Mouse (Mus musculus): ENCODE measurements at regions not wholly inside any gene's neighbourhood (a gene's known extent, or its start where the extent isn't known, plus 50 kb on each side); places are given as distances from the start of the nearest gene placed in this dataset.

GRCm38 (mm10) chr14:54104243-54104642, 149.7 kb downstream of the Dad1 start:
- Histone ChIP-seq H3K36me3 (replicated peaks; ENCODE audit: control insufficient read depth, insufficient read depth, low read length) (no peaks in the 10 kb centered on the region), H3K9ac (replicated peaks; ENCODE audit: low read depth, low read length) (no peak overlapping the region), H3K27ac (ENCODE audit: low read depth) (no peak overlapping the region), H3K4me1 (ENCODE audit: control insufficient read depth, insufficient read depth) (peaks cover 12% of the 10 kb centered on the region), H3K4me3 (ENCODE audit: low read depth, low read length) (no peak overlapping the region), H3K9me3 (replicated peaks; ENCODE audit: control insufficient read depth, low read length) (no peaks in the 10 kb centered on the region), H3K27me3 (ENCODE audit: control insufficient read depth, insufficient read depth, low read length) (no peaks in the 10 kb centered on the region), H3K4me2 (ENCODE audit: low read depth, low read length) (no peak overlapping the region)
- WGBS: 46% methylated on average over 6 of the region's 6 CpGs
- ATAC-seq (ENCODE audit: insufficient read depth, low read depth): no peak
- TF ChIP-seq CTCF (IDR thresholded peaks at IDR 0.05; ENCODE audit: low read depth): no peak
- TF ChIP-seq EP300 (IDR thresholded peaks at IDR 0.05; ENCODE audit: low read depth): no peak
- DNase-seq (ENCODE audit: low spot score): no peak

- Histone ChIP-seq H3K36me3 (replicated peaks; ENCODE audit: control insufficient read depth, insufficient read depth, low read length) (no peaks in the 10 kb centered on the region), H3K4me3 (ENCODE audit: low read depth, low read length) (no peak overlapping the region), H3K9me3 (replicated peaks; ENCODE audit: control insufficient read depth, low read length) (no peaks in the 10 kb centered on the region), H3K9ac (replicated peaks; ENCODE audit: low read depth, low read length) (no peak overlapping the region), H3K4me1 (ENCODE audit: control insufficient read depth, insufficient read depth) (peaks cover 6% of the 10 kb centered on the region), H3K4me2 (ENCODE audit: low read depth, low read length) (no peak overlapping the region), H3K27me3 (ENCODE audit: control insufficient read depth, insufficient read depth, low read length) (no peaks in the 10 kb centered on the region), H3K27ac (ENCODE audit: low read depth) (no peak overlapping the region)
- WGBS: 87% methylated on average over 5 of the region's 5 CpGs
- no peak for ATAC-seq (ENCODE audit: insufficient read depth, low read depth)
- no peak for DNase-seq (ENCODE audit: low spot score)
- no peak for TF ChIP-seq EP300 (IDR thresholded peaks at IDR 0.05; ENCODE audit: low read depth)
- TF ChIP-seq CTCF (IDR thresholded peaks at IDR 0.05; ENCODE audit: low read depth): no peak
Observed at GRCm38 (mm10) chr14:54103541-54103940, 150.4 kb downstream of the Dad1 start.

- Histone ChIP-seq H3K4me1 (ENCODE audit: control insufficient read depth, insufficient read depth) (peaks cover 6% of the 10 kb centered on the region; the same call in 1 of the 2 replicates), H3K4me3 (ENCODE audit: low read depth, low read length) (no peak overlapping the region), H3K27me3 (ENCODE audit: control insufficient read depth, insufficient read depth, low read length) (no peaks in the 10 kb centered on the region), H3K27ac (ENCODE audit: low read depth) (no peak overlapping the region), H3K9ac (replicated peaks; ENCODE audit: low read depth, low read length) (no peak overlapping the region), H3K9me3 (replicated peaks; ENCODE audit: control insufficient read depth, low read length) (no peaks in the 10 kb centered on the region), H3K4me2 (ENCODE audit: low read depth, low read length) (no peak overlapping the region), H3K36me3 (replicated peaks; ENCODE audit: control insufficient read depth, insufficient read depth, low read length) (no peaks in the 10 kb centered on the region)
- WGBS: 66% methylated on average over 3 of the region's 3 CpGs
- DNase-seq (ENCODE audit: low spot score) (no peak), ATAC-seq (ENCODE audit: insufficient read depth, low read depth) (no peak)
- TF ChIP-seq EP300 (IDR thresholded peaks at IDR 0.05; ENCODE audit: low read depth) (no peak), CTCF (IDR thresholded peaks at IDR 0.05; ENCODE audit: low read depth) (no peak)
Observed at GRCm38 (mm10) chr14:54103115-54103514, 150.8 kb downstream of the Dad1 start.

GRCm38 (mm10) chr14:54101775-54102174, 152.1 kb downstream of the Dad1 start:
- 41% methylated on average over 3 of the region's 3 CpGs for WGBS
- Histone ChIP-seq H3K9me3 (replicated peaks; ENCODE audit: control insufficient read depth, low read length) (no peaks in the 10 kb centered on the region), H3K27ac (ENCODE audit: low read depth) (no peak overlapping the region), H3K9ac (replicated peaks; ENCODE audit: low read depth, low read length) (no peak overlapping the region), H3K27me3 (ENCODE audit: control insufficient read depth, insufficient read depth, low read length) (no peaks in the 10 kb centered on the region), H3K4me2 (ENCODE audit: low read depth, low read length) (no peak overlapping the region), H3K4me1 (ENCODE audit: control insufficient read depth, insufficient read depth) (peaks cover 14% of the 10 kb centered on the region; the same call in 1 of the 2 replicates), H3K36me3 (replicated peaks; ENCODE audit: control insufficient read depth, insufficient read depth, low read length) (no peaks in the 10 kb centered on the region), H3K4me3 (ENCODE audit: low read depth, low read length) (no peak overlapping the region)
- DNase-seq (ENCODE audit: low spot score) (no peak), ATAC-seq (ENCODE audit: insufficient read depth, low read depth) (no peak)
- TF ChIP-seq EP300 (IDR thresholded peaks at IDR 0.05; ENCODE audit: low read depth) (no peak), CTCF (IDR thresholded peaks at IDR 0.05; ENCODE audit: low read depth) (no peak)

GRCm38 (mm10) chr14:54099360-54099759, 154.5 kb downstream of the Dad1 start:
- Histone ChIP-seq H3K9me3 (replicated peaks; ENCODE audit: control insufficient read depth, low read length) (no peaks in the 10 kb centered on the region), H3K36me3 (replicated peaks; ENCODE audit: control insufficient read depth, insufficient read depth, low read length) (no peaks in the 10 kb centered on the region), H3K4me2 (ENCODE audit: low read depth, low read length) (no peak overlapping the region), H3K27ac (ENCODE audit: low read depth) (no peak overlapping the region), H3K4me3 (ENCODE audit: low read depth, low read length) (no peak overlapping the region), H3K9ac (replicated peaks; ENCODE audit: low read depth, low read length) (no peak overlapping the region), H3K4me1 (ENCODE audit: control insufficient read depth, insufficient read depth) (peaks cover 14% of the 10 kb centered on the region; the same call in 1 of the 2 replicates), H3K27me3 (ENCODE audit: control insufficient read depth, insufficient read depth, low read length) (no peaks in the 10 kb centered on the region)
- whole genome bisulfite sequencing: 89% methylated on average over 6 of the region's 6 CpGs
- TF ChIP-seq CTCF (IDR thresholded peaks at IDR 0.05; ENCODE audit: low read depth): no peak
- TF ChIP-seq EP300 (IDR thresholded peaks at IDR 0.05; ENCODE audit: low read depth): no peak
- DNase-seq (ENCODE audit: low spot score): no peak
- ATAC-seq (ENCODE audit: insufficient read depth, low read depth): no peak

GRCm38 (mm10) chr14:54098122-54098775, 155.7 kb downstream of the Dad1 start:
- TF ChIP-seq EP300 (IDR thresholded peaks at IDR 0.05; ENCODE audit: low read depth): no peak
- no peak for TF ChIP-seq CTCF (IDR thresholded peaks at IDR 0.05; ENCODE audit: low read depth)
- Histone ChIP-seq H3K4me1 (ENCODE audit: control insufficient read depth, insufficient read depth) (peaks cover 14% of the 10 kb centered on the region; the same call in 1 of the 2 replicates), H3K36me3 (replicated peaks; ENCODE audit: control insufficient read depth, insufficient read depth, low read length) (no peaks in the 10 kb centered on the region), H3K4me3 (ENCODE audit: low read depth, low read length) (no peak overlapping the region), H3K9ac (replicated peaks; ENCODE audit: low read depth, low read length) (no peak overlapping the region), H3K4me2 (ENCODE audit: low read depth, low read length) (no peak overlapping the region), H3K27me3 (ENCODE audit: control insufficient read depth, insufficient read depth, low read length) (no peaks in the 10 kb centered on the region), H3K27ac (ENCODE audit: low read depth) (no peak overlapping the region), H3K9me3 (replicated peaks; ENCODE audit: control insufficient read depth, low read length) (no peaks in the 10 kb centered on the region)
- DNase-seq (ENCODE audit: low spot score) (peak; percentile 16), ATAC-seq (ENCODE audit: insufficient read depth, low read depth) (no peak)
- WGBS: 49% methylated on average over 10 of the region's 10 CpGs

Measured in heart, postnatal 0 days (tissue).